Mouse (Mus musculus) cortical plate, adult 2 months (tissue): ENCODE data around the gene Btnl10.

ENCODE experiments used
- CTCF ChIP-seq: fragments of 200-500 bp; IDR thresholded peaks from 2 replicates; pipeline ENCODE4 v1.5.1; 2011; ENCODE audit warnings: mild to moderate bottlenecking, control low read depth, low read length; ENCODE audit not compliant: insufficient read depth; ENCODE audit errors: extremely low read depth
- POLR2A ChIP-seq: fragments of 200-500 bp; IDR thresholded peaks from 2 replicates; pipeline ENCODE4 v1.6.1; 2011; ENCODE audit warnings: mild to moderate bottlenecking, low read length, control low read depth; ENCODE audit not compliant: insufficient read depth; ENCODE audit errors: extremely low read depth

GRCm38 (mm10) chr11:58944136-58944535, 26.4 kb downstream of the Btnl10 start:
- TF ChIP-seq POLR2A: no peak
- no peak for TF ChIP-seq CTCF
